Mouse (Mus musculus) lung, postnatal 0 days (tissue): ENCODE data around the gene Lrrc51. TPM values are rescaled to one million over a fixed set of nuclear protein-coding genes. Genes with fewer than 3 reads are reported as not detected.
A peak's percentile ranks its signal among the peaks of the same experiment; 100 is the strongest.

Experiments used
- ATAC-seq: fragments of 200-750 bp; cut with Nextera tagmentation; 2 replicates; pipeline ENCODE4 v1.8.0; 2017; ENCODE audit warnings: moderate library complexity
- DNase-seq: peaks from one replicate; pipeline ENCODE4 v3.0.0-alpha.2; 2016; ENCODE audit warnings: low spot score
- H3K27ac ChIP-seq: fragments of 300-500 bp; sonication (generic); 2 replicates; pipeline ENCODE4 v1.5.1; 2014; ENCODE audit warnings: antibody characterized with exemption, mild to moderate bottlenecking, low read length, mixed read lengths
- H3K27me3 ChIP-seq: fragments of 300-500 bp; sonication (generic); replicated peaks from 2 replicates; pipeline ENCODE4 v1.6.1; 2014; ENCODE audit warnings: low read length, mixed read lengths; ENCODE audit not compliant: insufficient read depth
- H3K36me3 ChIP-seq: fragments of 300-500 bp; sonication (generic); 2 replicates; pipeline ENCODE4 v1.6.1; 2014; ENCODE audit warnings: low read length, mixed read lengths; ENCODE audit not compliant: insufficient read depth
- H3K4me1 ChIP-seq: fragments of 300-500 bp; sonication (generic); 2 replicates; pipeline ENCODE4 v1.6.1; 2014; ENCODE audit warnings: antibody characterized with exemption, low read depth, low read length, mixed read lengths; ENCODE audit not compliant: insufficient read depth
- H3K4me2 ChIP-seq: fragments of 300-500 bp; sonication (generic); replicated peaks from 2 replicates; pipeline ENCODE4 v1.6.1; 2014; ENCODE audit warnings: low read depth, mild to moderate bottlenecking, low read length, moderate library complexity, mixed read lengths
- H3K4me3 ChIP-seq: fragments of 300-500 bp; sonication (generic); 2 replicates; pipeline ENCODE4 v1.5.1; 2014; ENCODE audit warnings: low read depth, low read length
- H3K9ac ChIP-seq: fragments of 300-500 bp; sonication (generic); replicated peaks from 2 replicates; pipeline ENCODE4 v1.6.1; 2014; ENCODE audit warnings: low read depth, mild to moderate bottlenecking
- H3K9me3 ChIP-seq: fragments of 300-500 bp; sonication (generic); 2 replicates; pipeline ENCODE4 v1.6.1; 2016; ENCODE audit warnings: low read length, mixed read lengths
- CTCF ChIP-seq: IDR thresholded peaks from 2 replicates; pipeline ENCODE4 v1.5.1; 2016; ENCODE audit warnings: antibody characterized with exemption, mild to moderate bottlenecking
- EP300 ChIP-seq: IDR thresholded peaks from 2 replicates; pipeline ENCODE4 v1.6.1; 2016; ENCODE audit warnings: antibody characterized with exemption, mild to moderate bottlenecking, control low read depth
- WGBS: fragments of 180-500 bp; shearing (Covaris S2); extraction: QIAGEN DNeasy Blood & Tissue Kit; methylation state at CpG from one replicate; pipeline ENCODE4 v1.1.7; 2014; 5-methylcytosine and 5-hydroxymethylcytosine counted together
- polyA plus RNA-seq: library from polyadenylated mRNA; unstranded; fragments of >200 nt; fragmentation: Nextera tagmentation; extraction: Ambion mirVana; gene quantifications from 2 replicates; pipeline ENCODE4 v1.2.1, GENCODE M21; 2015

The Lrrc51 gene
- polyA plus RNA-seq, 1 experiment from 2014 or later: 41.5 TPM

DNA sequence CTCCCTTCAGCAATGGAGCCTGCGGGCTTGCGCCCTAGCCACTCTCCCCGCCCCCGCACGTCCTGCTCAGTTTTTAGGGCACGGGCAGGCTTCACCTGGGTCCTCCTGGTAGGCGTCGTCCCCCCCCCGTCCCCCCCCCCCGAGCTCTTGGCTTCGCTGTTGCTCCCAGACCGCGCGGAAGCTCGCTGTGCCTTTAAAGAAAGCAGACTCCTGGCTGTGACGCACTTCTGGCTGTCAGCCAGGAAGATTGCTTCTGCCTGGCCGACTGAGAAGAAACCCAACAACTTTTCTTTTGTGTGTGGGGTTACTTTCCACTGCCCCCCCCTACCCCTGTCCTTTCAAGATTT, 36.7 kb upstream of the Lrrc51 start:
- H3K4me3 ChIP-seq: peak overlapping the region; percentile 80
- H3K27me3 ChIP-seq: no peaks in the 10 kb centered on the region
- H3K27ac ChIP-seq: peak overlapping the region; percentile 99
- no peak for TF ChIP-seq EP300
- no peak for TF ChIP-seq CTCF
- H3K4me1 ChIP-seq: peaks cover 22% of the 10 kb centered on the region
- no peaks in the 10 kb centered on the region for H3K9me3 ChIP-seq
- no peaks in the 10 kb centered on the region for H3K36me3 ChIP-seq
- ATAC-seq (peak; percentile 77), DNase-seq (peak; percentile 95)
- H3K9ac ChIP-seq: peak overlapping the region; percentile 83
- under 1% methylated on average over 16 of the region's 17 CpGs for WGBS
- H3K4me2 ChIP-seq: peak overlapping the region; percentile 77

- no peaks in the 10 kb centered on the region for H3K9me3 ChIP-seq
- H3K36me3 ChIP-seq: no peaks in the 10 kb centered on the region
- DNase-seq (peak; percentile 92), ATAC-seq (peak; percentile 82)
- H3K27ac ChIP-seq: peak overlapping the region; percentile 99
- H3K4me1 ChIP-seq: peaks cover 21% of the 10 kb centered on the region
- peak overlapping the region; percentile 80 for H3K4me3 ChIP-seq
- H3K9ac ChIP-seq: peak overlapping the region; percentile 83
- H3K27me3 ChIP-seq: no peaks in the 10 kb centered on the region
- TF ChIP-seq EP300 (no peak), CTCF (0 out of 2 replicates have a peak, but pooled peaks have one; percentile 12)
- peak overlapping the region; percentile 77 for H3K4me2 ChIP-seq
- WGBS: under 1% methylated on average over 52 of the region's 53 CpGs
Observed at GRCm38 (mm10) chr7:101969694-101970428, 36.2 kb upstream of the Lrrc51 start.

DNA sequence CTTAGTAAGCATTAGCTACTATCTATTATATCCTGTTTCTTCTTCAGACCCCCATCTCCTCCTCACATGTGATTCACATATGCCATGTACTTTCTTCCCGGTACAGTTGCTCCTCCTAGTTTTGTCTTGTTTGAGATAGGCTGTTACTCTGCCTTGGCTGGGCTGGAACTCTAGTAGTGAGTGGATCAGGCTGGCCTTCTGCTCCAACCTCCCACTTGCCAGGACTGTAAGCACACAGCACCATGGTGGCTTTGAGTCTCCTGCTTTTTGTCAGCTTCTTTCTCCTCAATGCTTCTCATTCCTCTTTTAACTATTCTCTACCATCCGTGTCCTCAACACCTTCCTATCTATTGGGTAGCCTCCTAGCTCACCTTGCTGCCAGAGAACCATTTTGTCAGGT, 35.1 kb upstream of the Lrrc51 start:
- H3K9me3 ChIP-seq: no peaks in the 10 kb centered on the region
- H3K36me3 ChIP-seq: no peaks in the 10 kb centered on the region
- H3K27ac ChIP-seq: 0 out of 2 replicates have a peak overlapping the region, but pooled peaks have one; percentile 99
- DNase-seq (no peak), ATAC-seq (no peak)
- no peak overlapping the region for H3K4me3 ChIP-seq
- peaks cover 13% of the 10 kb centered on the region for H3K4me1 ChIP-seq
- 46% methylated on average over 2 of the region's 2 CpGs for WGBS
- H3K9ac ChIP-seq: no peak overlapping the region
- H3K27me3 ChIP-seq: no peaks in the 10 kb centered on the region
- no peak for TF ChIP-seq EP300
- no peak for TF ChIP-seq CTCF
- H3K4me2 ChIP-seq: no peak overlapping the region

DNA sequence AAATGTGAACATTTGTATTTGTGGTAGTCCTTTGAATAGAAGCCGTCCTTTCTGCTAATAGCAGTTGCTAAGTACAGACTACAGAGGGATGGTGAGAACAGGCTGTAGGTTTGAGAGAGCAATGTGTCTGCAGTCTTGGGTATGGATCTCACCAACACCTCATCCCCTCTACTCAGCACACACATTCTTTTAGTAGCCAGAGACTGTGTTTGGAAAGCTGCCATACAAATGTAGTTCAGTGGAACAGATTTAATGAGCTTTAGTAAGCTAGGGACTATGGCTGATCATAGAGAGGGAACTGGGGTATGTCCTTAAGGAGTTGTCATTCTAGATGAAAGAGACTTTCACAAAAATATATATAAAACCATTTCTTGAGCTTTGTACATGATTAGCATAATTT, 33.6 kb upstream of the Lrrc51 start:
- Histone ChIP-seq H3K9me3 (no peaks in the 10 kb centered on the region), H3K4me2 (no peak overlapping the region), H3K9ac (no peak overlapping the region), H3K27me3 (no peaks in the 10 kb centered on the region), H3K4me1 (peaks cover 6% of the 10 kb centered on the region; the same call in 1 of the 2 replicates), H3K27ac (no peak overlapping the region), H3K4me3 (no peak overlapping the region), H3K36me3 (no peaks in the 10 kb centered on the region)
- TF ChIP-seq CTCF: 0 out of 2 replicates have a peak, but pooled peaks have one; percentile 2
- TF ChIP-seq EP300: no peak
- no peak for ATAC-seq
- 57% methylated on average over 1 of the region's 1 CpGs for WGBS
- DNase-seq: peak; percentile 84

DNA sequence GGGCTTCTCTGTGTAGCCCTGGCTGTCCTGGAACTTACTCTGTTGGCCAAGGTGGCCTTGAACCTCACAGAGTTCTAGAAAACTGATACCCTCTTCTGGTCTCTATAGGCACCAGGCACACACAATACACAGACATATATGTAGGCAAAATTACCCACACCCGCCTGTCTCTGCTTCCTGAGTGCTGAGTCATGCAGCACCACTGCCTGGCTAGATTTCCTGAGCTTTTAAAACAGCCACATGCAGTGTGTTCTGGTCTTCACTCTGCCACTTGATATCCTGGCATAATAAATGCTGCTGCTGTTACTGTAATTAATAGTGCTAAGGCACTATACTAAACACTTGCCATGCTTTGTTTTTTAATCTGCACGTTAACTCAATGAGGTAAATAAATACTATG, 31.9 kb upstream of the Lrrc51 start:
- DNase-seq (no peak), ATAC-seq (no peak)
- Histone ChIP-seq H3K4me1 (peaks cover 2% of the 10 kb centered on the region; the same call in 1 of the 2 replicates), H3K36me3 (no peaks in the 10 kb centered on the region), H3K27me3 (no peaks in the 10 kb centered on the region), H3K27ac (no peak overlapping the region), H3K4me3 (no peak overlapping the region), H3K9me3 (no peaks in the 10 kb centered on the region), H3K4me2 (no peak overlapping the region), H3K9ac (no peak overlapping the region)
- TF ChIP-seq CTCF (no peak), EP300 (no peak)
- 45% methylated on average over 2 of the region's 2 CpGs for WGBS

DNA sequence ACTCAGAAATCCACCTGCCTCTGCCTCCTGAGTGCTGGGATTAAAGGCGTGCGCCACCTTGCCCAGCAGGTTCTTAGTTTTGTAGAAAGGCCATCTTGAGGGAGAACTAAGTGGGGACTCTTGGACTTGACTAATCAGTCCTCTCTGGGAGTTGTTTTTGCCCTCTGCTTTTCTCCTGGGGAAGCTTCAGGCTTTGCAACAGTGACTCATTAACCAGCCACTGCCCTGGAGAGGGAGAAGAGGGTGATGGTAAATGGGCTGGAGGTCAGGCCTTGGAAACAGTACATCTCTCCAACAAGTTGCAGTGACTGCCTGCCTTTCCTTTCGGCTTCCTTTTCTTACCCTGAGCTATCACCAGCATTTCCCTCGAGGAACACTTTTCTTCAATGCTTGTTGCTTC, 30.9 kb upstream of the Lrrc51 start:
- Histone ChIP-seq H3K4me2 (no peak overlapping the region), H3K4me1 (peaks cover 2% of the 10 kb centered on the region; the same call in 1 of the 2 replicates), H3K36me3 (no peaks in the 10 kb centered on the region), H3K9me3 (no peaks in the 10 kb centered on the region), H3K4me3 (no peak overlapping the region), H3K9ac (no peak overlapping the region), H3K27me3 (no peaks in the 10 kb centered on the region), H3K27ac (no peak overlapping the region)
- peak; percentile 38 for DNase-seq
- no peak for TF ChIP-seq CTCF
- TF ChIP-seq EP300: no peak
- 86% methylated on average over 4 of the region's 4 CpGs for WGBS
- no peak for ATAC-seq
